Mouse (Mus musculus) urinary bladder, postnatal 4 days (tissue): ENCODE measurements around the gene Pde8b.

Experiments
- DNase-seq, 2 experiments: peaks; one replicate each; pipeline ENCODE4 v3.0.0; 2021 to 2022; ENCODE audit warnings: low spot score in 2 of 2

Gene Pde8b

GRCm38 (mm10) chr13:95020216-95020615 is 229.9 kb downstream of the Pde8b start:
- DNase-seq, result no peak

- no peak for DNase-seq
These were observed 230.8 kb downstream of the Pde8b start for GRCm38 (mm10) chr13:95019345-95019744.

- DNase-seq, result peak; percentile 39 to 66
These were observed 232.2 kb downstream of the Pde8b start for GRCm38 (mm10) chr13:95017916-95018315.

GRCm38 (mm10) chr13:95017278-95017677 is 232.9 kb downstream of the Pde8b start:
- no peak for DNase-seq

- no peak for DNase-seq
These were observed 238.4 kb downstream of the Pde8b start for GRCm38 (mm10) chr13:95011546-95012257.

GRCm38 (mm10) chr13:95009261-95009660 is 240.9 kb downstream of the Pde8b start:
- DNase-seq, result no peak

GRCm38 (mm10) chr13:95007281-95007680 is 242.9 kb downstream of the Pde8b start:
- no peak for DNase-seq

- DNase-seq, result no peak
These were observed 259.6 kb downstream of the Pde8b start for GRCm38 (mm10) chr13:94990516-94990915.

- no peak for DNase-seq
These were observed 271.1 kb downstream of the Pde8b start for GRCm38 (mm10) chr13:94979081-94979480.

GRCm38 (mm10) chr13:94976219-94977186 is 273.6 kb downstream of the Pde8b start, which contains the start of gene Wdr41:
Gene Wdr41 (plus strand): TSS chr13:94976344.
- peak; percentile 87 to 88 for DNase-seq

GRCm38 (mm10) chr13:94975828-94976218 is 274.3 kb downstream of the Pde8b start:
- no peak for DNase-seq
